Mouse (Mus musculus): ENCODE results near the gene Glod4. TPM values are rescaled to one million over a fixed set of nuclear protein-coding genes. Genes with fewer than 3 reads are reported as not detected.

Glod4 gene
- polyA plus RNA-seq, 1 experiment from 2014 or later: 111 TPM

GRCm38 (mm10) chr11:76083941-76084367 is 159.6 kb downstream of the Glod4 start:
- Histone ChIP-seq H3K9ac (no peak overlapping the region), H3K4me2 (replicated peaks) (no peak overlapping the region), H3K36me3 (peaks cover 54% of the 10 kb centered on the region), H3K27ac (no peak overlapping the region), H3K4me3 (no peak overlapping the region), H3K4me1 (no peaks in the 10 kb centered on the region; the same call in 1 of the 2 replicates), H3K27me3 (replicated peaks) (no peaks in the 10 kb centered on the region), H3K9me3 (no peaks in the 10 kb centered on the region)
- 29% methylated on average over 3 of the region's 3 CpGs for WGBS
- no peak for ATAC-seq (ENCODE audit: low FRiP score, low read depth)

GRCm38 (mm10) chr11:76081048-76081640 is 162.4 kb downstream of the Glod4 start:
- no peak overlapping the region for H3K27ac ChIP-seq
- no peak for ATAC-seq (ENCODE audit: low FRiP score, low read depth)
- no peaks in the 10 kb centered on the region for H3K27me3 ChIP-seq (replicated peaks)
- no peak overlapping the region for H3K4me2 ChIP-seq (replicated peaks)
- H3K9ac ChIP-seq: no peak overlapping the region
- no peak overlapping the region for H3K4me3 ChIP-seq
- H3K9me3 ChIP-seq: no peaks in the 10 kb centered on the region
- peaks cover 44% of the 10 kb centered on the region for H3K36me3 ChIP-seq
- no peaks in the 10 kb centered on the region; the same call in 1 of the 2 replicates for H3K4me1 ChIP-seq
- WGBS: 70% methylated on average over 6 of the region's 6 CpGs

- 81% methylated on average over 2 of the region's 2 CpGs for WGBS
- Histone ChIP-seq H3K4me1 (no peaks in the 10 kb centered on the region; the same call in 1 of the 2 replicates), H3K9ac (no peak overlapping the region), H3K27ac (no peak overlapping the region), H3K9me3 (no peaks in the 10 kb centered on the region), H3K4me3 (no peak overlapping the region), H3K36me3 (peaks cover 45% of the 10 kb centered on the region), H3K4me2 (replicated peaks) (no peak overlapping the region), H3K27me3 (replicated peaks) (no peaks in the 10 kb centered on the region)
- ATAC-seq (ENCODE audit: low FRiP score, low read depth): no peak
These were observed 163.2 kb downstream of the Glod4 start for GRCm38 (mm10) chr11:76080293-76080692.

GRCm38 (mm10) chr11:76077341-76077740 is 166.2 kb downstream of the Glod4 start:
- WGBS: 87% methylated on average over 6 of the region's 6 CpGs
- ATAC-seq (ENCODE audit: low FRiP score, low read depth): no peak
- Histone ChIP-seq H3K4me1 (no peaks in the 10 kb centered on the region; the same call in 1 of the 2 replicates), H3K9ac (no peak overlapping the region), H3K27me3 (replicated peaks) (no peaks in the 10 kb centered on the region), H3K4me3 (no peak overlapping the region), H3K4me2 (replicated peaks) (no peak overlapping the region), H3K36me3 (peaks cover 46% of the 10 kb centered on the region), H3K27ac (no peak overlapping the region), H3K9me3 (no peaks in the 10 kb centered on the region)

- peaks cover 26% of the 10 kb centered on the region for H3K36me3 ChIP-seq
- no peak overlapping the region for H3K4me3 ChIP-seq
- no peak overlapping the region for H3K4me2 ChIP-seq (replicated peaks)
- no peak for ATAC-seq (ENCODE audit: low FRiP score, low read depth)
- H3K27ac ChIP-seq: no peak overlapping the region
- no peaks in the 10 kb centered on the region for H3K4me1 ChIP-seq
- 75% methylated on average over 11 of the region's 11 CpGs for WGBS
- H3K9ac ChIP-seq: no peak overlapping the region
- H3K27me3 ChIP-seq (replicated peaks): no peaks in the 10 kb centered on the region
- no peaks in the 10 kb centered on the region for H3K9me3 ChIP-seq
These were observed 169.0 kb downstream of the Glod4 start for GRCm38 (mm10) chr11:76074296-76075093.

Other genes starting within 250 kb of the Glod4 start
- gene 1700016K19Rik, start 243.8 kb downstream of the Glod4 start, polyA plus RNA-seq (2016; fragmentation: Nextera tagmentation; extraction: Ambion mirVana): 0.28 TPM in 1 of 2 replicates, not detected in the other
- 23.0 and 23.6 TPM in 2 replicates for gene Rflnb, start 215.9 kb downstream of the Glod4 start, polyA plus RNA-seq (2016; fragmentation: Nextera tagmentation; extraction: Ambion mirVana)
- 61.7 and 62.2 TPM in 2 replicates for gene Vps53, start 64.1 kb downstream of the Glod4 start, polyA plus RNA-seq (2016; fragmentation: Nextera tagmentation; extraction: Ambion mirVana)
- 30.4 and 30.6 TPM in 2 replicates for gene Fam57a, start 64.1 kb downstream of the Glod4 start, polyA plus RNA-seq (2016; fragmentation: Nextera tagmentation; extraction: Ambion mirVana)
- gene Dbil5, start 26.1 kb downstream of the Glod4 start, polyA plus RNA-seq (2016; fragmentation: Nextera tagmentation; extraction: Ambion mirVana): 0.75 and 1.2 TPM in 2 replicates
- gene Gemin4, start 26.1 kb downstream of the Glod4 start, polyA plus RNA-seq (2016; fragmentation: Nextera tagmentation; extraction: Ambion mirVana): 22.1 and 28.6 TPM in 2 replicates
- gene Mrm3, start within 50 bp of the Glod4 start, polyA plus RNA-seq (2016; fragmentation: Nextera tagmentation; extraction: Ambion mirVana): 17.1 and 18.7 TPM in 2 replicates
- 64.1 and 64.4 TPM in 2 replicates for gene Nxn, start 155.4 kb upstream of the Glod4 start, polyA plus RNA-seq (2016; fragmentation: Nextera tagmentation; extraction: Ambion mirVana)
- 120 and 132 TPM in 2 replicates for gene Timm22, start 163.2 kb upstream of the Glod4 start, polyA plus RNA-seq (2016; fragmentation: Nextera tagmentation; extraction: Ambion mirVana)